Mouse (Mus musculus): ENCODE data around the gene Hspd1. TPM values are rescaled to one million over a fixed set of nuclear protein-coding genes. Genes with fewer than 3 reads are reported as not detected.

The Hspd1 gene
- total and polyA plus RNA-seq, 3 experiments: 306 to 885 (median 775) TPM

DNA sequence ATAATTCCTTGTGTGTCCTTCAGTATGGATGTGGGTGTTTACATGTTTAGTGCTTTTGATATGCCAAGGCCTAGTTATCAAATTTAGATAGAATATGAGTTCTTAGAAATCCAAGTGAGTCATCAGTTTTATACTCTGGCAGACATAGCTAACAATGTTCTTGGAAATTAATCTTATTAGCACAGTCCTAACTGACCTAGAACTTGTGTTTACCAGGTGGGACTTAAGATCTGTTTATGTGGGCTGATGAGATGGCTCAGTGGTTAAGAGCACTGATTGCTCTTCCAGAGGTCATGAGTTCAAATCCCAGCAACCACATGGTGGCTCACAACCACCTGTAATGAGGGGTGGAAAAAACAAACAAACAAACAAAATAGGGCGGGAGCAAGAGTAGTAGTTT, 4.4 kb upstream of the Hspd1 start:
- Histone ChIP-seq H3K27ac (ENCODE audit: control insufficient read depth, low read depth, low read length) (peak overlapping the region; percentile 10; the same call in 1 of the 2 replicates), H3K27me3 (ENCODE audit: control insufficient read depth in 1 of 2, insufficient read depth in 2 of 2, low read length in 2 of 2) (no peaks in the 10 kb centered on the region), H3K4me1 (ENCODE audit: control insufficient read depth in 1 of 2, insufficient read depth in 2 of 2, low read length in 2 of 2) (peaks cover 2 to 7% of the 10 kb centered on the region in 2 experiments; a peak in 3 of 4 replicates), H3K9me3 (replicated peaks; ENCODE audit: insufficient read depth, low read length) (no peaks in the 10 kb centered on the region), H3K79me2 (ENCODE audit: control insufficient read depth, insufficient read depth, low read length, poor library complexity) (peaks cover 23% of the 10 kb centered on the region), H3K36me3 (ENCODE audit: control insufficient read depth in 1 of 2, insufficient read depth in 2 of 2, low read length in 2 of 2) (peaks cover 4 to 31% of the 10 kb centered on the region in 2 experiments; a peak in 3 of 4 replicates), H3K9ac (ENCODE audit: control insufficient read depth, low read depth, low read length, poor library complexity, severe bottlenecking) (no peak overlapping the region), H3K4me3 (ENCODE audit: control insufficient read depth in 1 of 2, insufficient read depth in 1 of 2, low read depth in 2 of 2, low read length in 2 of 2) (no peak overlapping the region)
- peak in 1 of 2 experiments; percentile 76; a peak in 2 of 4 replicates for TF ChIP-seq EP300 (IDR thresholded peaks at IDR 0.05; ENCODE audit: low read depth in 1 of 2, low read length in 2 of 2)
- TF ChIP-seq CHD2 (IDR thresholded peaks at IDR 0.05; ENCODE audit: low read length): no peak
- no peak for TF ChIP-seq NRF1 (IDR thresholded peaks at IDR 0.05; ENCODE audit: insufficient read depth, low read depth, low read length, poor library complexity, severe bottlenecking)
- TF ChIP-seq TAL1 (IDR thresholded peaks at IDR 0.05; ENCODE audit: low read length): peak; percentile 60
- TF ChIP-seq POLR2AphosphoS5 (IDR thresholded peaks at IDR 0.05; ENCODE audit: borderline replicate concordance, low read depth, low read length): no peak
- TF ChIP-seq ZNF384 (IDR thresholded peaks at IDR 0.05; ENCODE audit: low read depth, low read length): no peak
- no peak for TF ChIP-seq BHLHE40 (IDR thresholded peaks at IDR 0.05; ENCODE audit: borderline replicate concordance, low read depth, low read length)
- TF ChIP-seq RCOR1 (IDR thresholded peaks at IDR 0.05; ENCODE audit: low read depth, low read length): peak; percentile 72
- no peak; the same call in 1 of the 2 replicates for TF ChIP-seq ETS1 (IDR thresholded peaks at IDR 0.05; ENCODE audit: low read depth, low read length)
- TF ChIP-seq POLR2AphosphoS2 (IDR thresholded peaks at IDR 0.05; ENCODE audit: low read length): no peak
- no peak for TF ChIP-seq TCF12 (IDR thresholded peaks at IDR 0.05; ENCODE audit: low read depth, low read length)
- peak; percentile 92 for TF ChIP-seq TBP (IDR thresholded peaks at IDR 0.05; ENCODE audit: low read depth, low read length)
- no peak for TF ChIP-seq USF1 (IDR thresholded peaks at IDR 0.05; ENCODE audit: low read depth, low read length)
- no peak for TF ChIP-seq HCFC1 (IDR thresholded peaks at IDR 0.05; ENCODE audit: low read depth, low read length)
- TF ChIP-seq RAD21 (IDR thresholded peaks at IDR 0.05; ENCODE audit: low read depth, low read length): no peak
- no peak for TF ChIP-seq USF2 (IDR thresholded peaks at IDR 0.05; ENCODE audit: borderline replicate concordance in 1 of 2, insufficient read depth in 1 of 2, low read depth in 1 of 2, low read length in 2 of 2)
- TF ChIP-seq NELFE (IDR thresholded peaks at IDR 0.05; ENCODE audit: low read depth, low read length): no peak
- no peak for TF ChIP-seq CHD1 (IDR thresholded peaks at IDR 0.05; ENCODE audit: low read depth, low read length)
- peak; percentile 67 for DNase-seq (ENCODE audit: low read depth, low spot score)

GRCm38 (mm10) chr1:55092056-55092455, 4.0 kb upstream of the Hspd1 start:
- Histone ChIP-seq H3K9me3 (replicated peaks; ENCODE audit: insufficient read depth, low read length) (no peaks in the 10 kb centered on the region), H3K36me3 (ENCODE audit: control insufficient read depth in 1 of 2, insufficient read depth in 2 of 2, low read length in 2 of 2) (peaks cover 4 to 31% of the 10 kb centered on the region in 2 experiments; a peak in 3 of 4 replicates), H3K4me1 (ENCODE audit: control insufficient read depth in 1 of 2, insufficient read depth in 2 of 2, low read length in 2 of 2) (peaks cover 2 to 7% of the 10 kb centered on the region in 2 experiments; a peak in 3 of 4 replicates), H3K9ac (ENCODE audit: control insufficient read depth, low read depth, low read length, poor library complexity, severe bottlenecking) (no peak overlapping the region), H3K27ac (ENCODE audit: control insufficient read depth, low read depth, low read length) (peak overlapping the region; percentile 32), H3K79me2 (ENCODE audit: control insufficient read depth, insufficient read depth, low read length, poor library complexity) (peaks cover 27% of the 10 kb centered on the region), H3K27me3 (ENCODE audit: control insufficient read depth in 1 of 2, insufficient read depth in 2 of 2, low read length in 2 of 2) (no peaks in the 10 kb centered on the region), H3K4me3 (ENCODE audit: control insufficient read depth in 1 of 2, insufficient read depth in 1 of 2, low read depth in 2 of 2, low read length in 2 of 2) (no peak overlapping the region)
- DNase-seq (ENCODE audit: low read depth, low spot score): no peak
- TF ChIP-seq POLR2A (IDR thresholded peaks at IDR 0.05; ENCODE audit: control insufficient read depth in 1 of 2, insufficient read depth in 1 of 2, low read depth in 1 of 2, low read length in 2 of 2, poor library complexity in 1 of 2): 0 out of 4 replicates have a peak, but pooled peaks of 1 of the 2 experiments have one; percentile 39
- TF ChIP-seq POLR2AphosphoS2 (IDR thresholded peaks at IDR 0.05; ENCODE audit: low read length): peak; percentile 91
- TF ChIP-seq HCFC1 (IDR thresholded peaks at IDR 0.05; ENCODE audit: low read depth, low read length): no peak
- no peak for TF ChIP-seq BHLHE40 (IDR thresholded peaks at IDR 0.05; ENCODE audit: borderline replicate concordance, low read depth, low read length)

Measured in MEL (cell line).